Mouse (Mus musculus) left cerebral cortex, postnatal 14 days (tissue): ENCODE data around the gene Pde4a. TPM values are rescaled to one million over a fixed set of nuclear protein-coding genes. Genes with fewer than 3 reads are reported as not detected.

Source experiments
- DNase-seq, 2 experiments: peaks; one replicate each; pipeline ENCODE4 v3.0.0; 2021 to 2022; ENCODE audit warnings: low spot score in 2 of 2, mixed read lengths in 1 of 2
- intact Hi-C: fragments of 180-260 bp; cut with DNase I; formaldehyde crosslinking; loops from one replicate; pipeline ENCODE4 v1.15.1; 2025
- total RNA-seq, 2 experiments: library from RNA; stranded (reverse); gene quantifications; 2 replicates each; pipeline ENCODE4 v1.2.3; 2021

The Pde4a gene
- total RNA-seq, 2 experiments from 2014 or later, result 76.2 to 79.6 TPM

GRCm38 (mm10) chr9:21144361-21144760 is 21.2 kb upstream of the Pde4a start:
- intact Hi-C loops, result no loop called here

GRCm38 (mm10) chr9:21145431-21145830 is 20.1 kb upstream of the Pde4a start:
- intact Hi-C loops, result no loop called here
- no peak for DNase-seq

More at GRCm38 (mm10) chr9:21144361-21144760, 21.2 kb upstream of the Pde4a start:
- DNase-seq, result no peak

GRCm38 (mm10) chr9:21146722-21147121 is 18.8 kb upstream of the Pde4a start:
- DNase-seq, result no peak
- intact Hi-C loops, result no loop called here

GRCm38 (mm10) chr9:21148427-21148826 is 17.1 kb upstream of the Pde4a start:
- intact Hi-C loops, result no loop called here
- DNase-seq, result no peak

GRCm38 (mm10) chr9:21149077-21149653 is 16.3 kb upstream of the Pde4a start:
- DNase-seq, result no peak
- intact Hi-C loops, result no loop called here

GRCm38 (mm10) chr9:21149654-21150419 is 15.7 kb upstream of the Pde4a start, which contains the start of gene Cdc37:
Gene Cdc37, minus strand, starts transcription at chr9:21149982.
- intact Hi-C loops, result loop anchor here (5.0 kb wide), 1 partner anchor 72 kb away; no protein-coding TSS in a partner anchor
- peak; percentile 93 to 94 for DNase-seq

- peak; percentile 75 for DNase-seq
- intact Hi-C loops, result loop anchor here (5.0 kb wide), 1 partner anchor 70 kb away; no protein-coding TSS in a partner anchor
Measured at GRCm38 (mm10) chr9:21152715-21153114, 12.8 kb upstream of the Pde4a start.

- intact Hi-C loops, result loop anchor here (5.0 kb wide), 1 partner anchor 69 kb away; no protein-coding TSS in a partner anchor
Measured at GRCm38 (mm10) chr9:21153331-21153730, 12.2 kb upstream of the Pde4a start.

GRCm38 (mm10) chr9:21153833-21154232 is 11.7 kb upstream of the Pde4a start:
- peak in 1 of 2 experiments; percentile 40 for DNase-seq
- intact Hi-C loops, result loop anchor here (5.0 kb wide), 1 partner anchor 68 kb away; no protein-coding TSS in a partner anchor

More at GRCm38 (mm10) chr9:21153331-21153730, 12.2 kb upstream of the Pde4a start:
- DNase-seq, result no peak

GRCm38 (mm10) chr9:21154787-21155186 is 10.7 kb upstream of the Pde4a start:
- intact Hi-C loops, result loop anchor here (5.0 kb wide), 1 partner anchor 68 kb away; no protein-coding TSS in a partner anchor
- DNase-seq, result no peak

GRCm38 (mm10) chr9:21161209-21161909 is 4.2 kb upstream of the Pde4a start:
- intact Hi-C loops, result loop anchor here (5.0 kb wide), 1 partner anchor 36 kb away; no protein-coding TSS in a partner anchor

GRCm38 (mm10) chr9:21163086-21164050 is 2.1 kb upstream of the Pde4a start:
- DNase-seq, result peak; percentile 44 to 60

More at GRCm38 (mm10) chr9:21161209-21161909, 4.2 kb upstream of the Pde4a start:
- DNase-seq, result peak; percentile 95 to 96

GRCm38 (mm10) chr9:21164072-21164471 is 1.4 kb upstream of the Pde4a start:
- DNase-seq, result peak; percentile 76 to 78
- intact Hi-C loops, result loop anchor here (5.0 kb wide), 1 partner anchor 33 kb away; no protein-coding TSS in a partner anchor

More at GRCm38 (mm10) chr9:21163086-21164050, 2.1 kb upstream of the Pde4a start:
- intact Hi-C loops, result loop anchor here (5.0 kb wide), 1 partner anchor 34 kb away; no protein-coding TSS in a partner anchor

GRCm38 (mm10) chr9:21165952-21166451 is 488 bp downstream of the Pde4a start:
- peak; percentile 46 to 58 for DNase-seq
- intact Hi-C loops, result no loop called here

- intact Hi-C loops, result no loop called here
- DNase-seq, result peak in 1 of 2 experiments; percentile 25
Measured at GRCm38 (mm10) chr9:21166516-21166915, 1.0 kb downstream of the Pde4a start.

GRCm38 (mm10) chr9:21167140-21168097 is 1.9 kb downstream of the Pde4a start:
- intact Hi-C loops, result no loop called here
- DNase-seq, result no peak
